Mouse (Mus musculus) neural tube, embryonic 14.5 days (tissue): ENCODE results near the gene Rnf123. TPM values are rescaled to one million over a fixed set of nuclear protein-coding genes. Genes with fewer than 3 reads are reported as not detected.
A peak's percentile ranks its signal among the peaks of the same experiment; 100 is the strongest.

ENCODE experiments used
- ATAC-seq: fragments of 200-750 bp; cut with Nextera tagmentation; 2 replicates; pipeline ENCODE4 v1.8.0; 2017; ENCODE audit warnings: low read depth, mild to moderate bottlenecking, moderate TSS enrichment, moderate library complexity
- H3K27ac ChIP-seq: fragments of 300-500 bp; sonication (generic); 2 replicates; pipeline ENCODE4 v1.5.1; 2014; ENCODE audit warnings: low read depth, mild to moderate bottlenecking, control low read depth, low read length, moderate library complexity, mixed read lengths
- H3K27me3 ChIP-seq: fragments of 300-500 bp; sonication (generic); 2 replicates; pipeline ENCODE4 v1.6.1; 2014; ENCODE audit warnings: low read length; ENCODE audit not compliant: control insufficient read depth, insufficient read depth
- H3K36me3 ChIP-seq: fragments of 300-500 bp; sonication (generic); 2 replicates; pipeline ENCODE4 v1.6.1; 2014; ENCODE audit warnings: low read length, mixed read lengths; ENCODE audit not compliant: control insufficient read depth, insufficient read depth
- H3K4me1 ChIP-seq: fragments of 300-500 bp; sonication (generic); 2 replicates; pipeline ENCODE4 v1.6.1; 2014; ENCODE audit warnings: low read length; ENCODE audit not compliant: control insufficient read depth, insufficient read depth
- H3K4me2 ChIP-seq: fragments of 300-500 bp; sonication (generic); 2 replicates; pipeline ENCODE4 v1.6.1; 2014; ENCODE audit warnings: mild to moderate bottlenecking, low read depth, low read length, control low read depth
- H3K4me3 ChIP-seq: fragments of 300-500 bp; sonication (generic); 2 replicates; pipeline ENCODE4 v1.5.1; 2014; ENCODE audit warnings: low read depth, low read length, control low read depth, mixed read lengths
- H3K9ac ChIP-seq: fragments of 300-500 bp; sonication (generic); replicated peaks from 2 replicates; pipeline ENCODE4 v1.6.1; 2014; ENCODE audit warnings: low read depth, mild to moderate bottlenecking, control low read depth, low read length, mixed read lengths
- H3K9me3 ChIP-seq: fragments of 300-500 bp; sonication (generic); 2 replicates; pipeline ENCODE4 v1.6.1; 2016; ENCODE audit warnings: low read length; ENCODE audit not compliant: control insufficient read depth
- WGBS: fragments of 180-500 bp; shearing (Covaris S2); extraction: QIAGEN DNeasy Blood & Tissue Kit; methylation state at CpG from one replicate; pipeline ENCODE4 v1.1.7; 2014; 5-methylcytosine and 5-hydroxymethylcytosine counted together
- polyA plus RNA-seq: library from polyadenylated mRNA; unstranded; fragments of >200 nt; fragmentation: Nextera tagmentation; extraction: Ambion mirVana; gene quantifications from 2 replicates; pipeline ENCODE4 v1.2.1, GENCODE M21; 2014

Gene Rnf123
- polyA plus RNA-seq = 47.7 and 55.7 TPM in 2 replicates

- no peak within 1 kb of the TSS for H3K4me3 ChIP-seq
- H3K27ac ChIP-seq = no peak within 1 kb of the TSS
- no peak for ATAC-seq
- 33% methylated on average over 12 of the region's 12 CpGs for WGBS
- peaks cover 13% of the 10 kb centered on the region for H3K27me3 ChIP-seq
- H3K9me3 ChIP-seq = no peaks in the 10 kb centered on the region
- H3K36me3 ChIP-seq = peaks cover 30% of the 10 kb centered on the region
- H3K4me1 ChIP-seq = peaks cover 7% of the 10 kb centered on the region
- H3K9ac ChIP-seq = 0 out of 2 replicates have a peak within 1 kb of the TSS, but pooled peaks have one; percentile 16
- H3K4me2 ChIP-seq = no peak within 1 kb of the TSS
Observed at GRCm38 (mm10) chr9:108082988-108083431, at the start of gene Rnf123. Rnf123 (minus strand) TSS chr9:108083346.

- no peak overlapping the region for H3K27ac ChIP-seq
- no peaks in the 10 kb centered on the region for H3K4me1 ChIP-seq
- H3K9me3 ChIP-seq = no peaks in the 10 kb centered on the region
- no peak overlapping the region for H3K4me2 ChIP-seq
- WGBS = 94% methylated on average over 3 of the region's 3 CpGs
- no peak for ATAC-seq
- H3K36me3 ChIP-seq = 0 out of 2 replicates have a peak, but pooled peaks cover 4% of the 10 kb centered on the region
- H3K4me3 ChIP-seq = no peak overlapping the region
- H3K9ac ChIP-seq = no peak overlapping the region
- H3K27me3 ChIP-seq = no peaks in the 10 kb centered on the region
Observed at GRCm38 (mm10) chr9:108132373-108132772, 49.2 kb upstream of the Rnf123 start.

- peaks cover 6% of the 10 kb centered on the region; the same call in 1 of the 2 replicates for H3K36me3 ChIP-seq
- no peak overlapping the region for H3K4me3 ChIP-seq
- no peaks in the 10 kb centered on the region for H3K9me3 ChIP-seq
- WGBS = 90% methylated on average over 5 of the region's 5 CpGs
- no peaks in the 10 kb centered on the region for H3K4me1 ChIP-seq
- no peak overlapping the region for H3K27ac ChIP-seq
- H3K9ac ChIP-seq = no peak overlapping the region
- no peak for ATAC-seq
- H3K4me2 ChIP-seq = no peak overlapping the region
- no peaks in the 10 kb centered on the region for H3K27me3 ChIP-seq
Observed at GRCm38 (mm10) chr9:108131502-108131901, 48.4 kb upstream of the Rnf123 start.

GRCm38 (mm10) chr9:108129042-108129948 is 46.1 kb upstream of the Rnf123 start:
- 88% methylated on average over 13 of the region's 13 CpGs for WGBS
- H3K9ac ChIP-seq = no peak overlapping the region
- no peaks in the 10 kb centered on the region for H3K9me3 ChIP-seq
- no peaks in the 10 kb centered on the region for H3K4me1 ChIP-seq
- no peak overlapping the region for H3K27ac ChIP-seq
- no peaks in the 10 kb centered on the region for H3K27me3 ChIP-seq
- ATAC-seq = no peak
- peaks cover 9% of the 10 kb centered on the region for H3K36me3 ChIP-seq
- no peak overlapping the region for H3K4me2 ChIP-seq
- H3K4me3 ChIP-seq = no peak overlapping the region

- Histone ChIP-seq H3K4me1 (no peaks in the 10 kb centered on the region), H3K9ac (no peak overlapping the region), H3K9me3 (no peaks in the 10 kb centered on the region), H3K4me3 (no peak overlapping the region), H3K27ac (no peak overlapping the region), H3K36me3 (peaks cover 9% of the 10 kb centered on the region), H3K4me2 (no peak overlapping the region), H3K27me3 (no peaks in the 10 kb centered on the region)
- 90% methylated on average over 11 of the region's 11 CpGs for WGBS
- ATAC-seq = no peak
Observed at GRCm38 (mm10) chr9:108128248-108128647, 45.1 kb upstream of the Rnf123 start.

- no peak for ATAC-seq
- Histone ChIP-seq H3K27ac (no peak overlapping the region), H3K4me2 (no peak overlapping the region), H3K27me3 (no peaks in the 10 kb centered on the region), H3K9me3 (no peaks in the 10 kb centered on the region), H3K9ac (no peak overlapping the region), H3K36me3 (peaks cover 14% of the 10 kb centered on the region), H3K4me3 (no peak overlapping the region), H3K4me1 (no peaks in the 10 kb centered on the region)
- 82% methylated on average over 17 of the region's 17 CpGs for WGBS
Observed at GRCm38 (mm10) chr9:108126436-108127180, 43.5 kb upstream of the Rnf123 start.

GRCm38 (mm10) chr9:108125731-108126130 is 42.6 kb upstream of the Rnf123 start:
- no peak overlapping the region for H3K4me3 ChIP-seq
- no peaks in the 10 kb centered on the region for H3K4me1 ChIP-seq
- H3K4me2 ChIP-seq = no peak overlapping the region
- H3K9me3 ChIP-seq = no peaks in the 10 kb centered on the region
- ATAC-seq = no peak
- H3K9ac ChIP-seq = no peak overlapping the region
- H3K36me3 ChIP-seq = peaks cover 14% of the 10 kb centered on the region
- no peak overlapping the region for H3K27ac ChIP-seq
- WGBS = 86% methylated on average over 8 of the region's 8 CpGs
- H3K27me3 ChIP-seq = no peaks in the 10 kb centered on the region

- Histone ChIP-seq H3K4me3 (no peak overlapping the region), H3K9ac (no peak overlapping the region), H3K4me1 (no peaks in the 10 kb centered on the region), H3K4me2 (no peak overlapping the region), H3K27ac (no peak overlapping the region), H3K9me3 (no peaks in the 10 kb centered on the region), H3K27me3 (no peaks in the 10 kb centered on the region), H3K36me3 (peaks cover 14% of the 10 kb centered on the region)
- no peak for ATAC-seq
- 91% methylated on average over 4 of the region's 4 CpGs for WGBS
Observed at GRCm38 (mm10) chr9:108123916-108124315, 40.8 kb upstream of the Rnf123 start.
